Mouse (Mus musculus) erythroblast, embryonic 14.5 days (primary cell): ENCODE results near the gene Lonp2.

ENCODE experiments used
- GATA1 ChIP-seq: IDR thresholded peaks from 2 replicates; pipeline ENCODE4 v1.6.1; 2012; ENCODE audit warnings: low read length, inconsistent platforms, mixed read lengths
- TAL1 ChIP-seq: IDR thresholded peaks from 3 replicates; pipeline ENCODE4 v1.6.1; 2012; ENCODE audit warnings: low read length, inconsistent platforms, mixed read lengths

DNA sequence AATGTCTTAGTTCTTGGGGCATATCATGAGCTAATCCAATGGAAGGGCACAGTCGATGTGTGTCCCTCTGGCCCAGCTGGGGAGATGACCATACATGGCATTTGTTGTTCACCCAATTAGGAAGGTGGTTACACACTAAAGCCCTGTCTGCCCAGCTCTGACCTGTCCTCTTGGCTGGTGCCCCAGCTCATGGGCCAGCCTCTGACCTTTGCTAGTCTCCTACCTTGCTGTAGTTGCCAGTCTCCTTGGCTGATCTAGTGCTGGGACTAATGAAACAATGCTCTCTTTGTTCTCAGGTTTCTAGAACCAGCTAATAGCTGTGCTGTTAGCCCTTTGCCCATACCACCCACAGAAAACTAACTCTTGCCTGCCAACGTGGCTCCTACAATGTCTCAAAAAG lies 20.7 kb upstream of the Lonp2 start:
- TF ChIP-seq GATA1 (no peak), TAL1 (no peak)
